Mouse (Mus musculus) cerebellum, adult (tissue): ENCODE data around the gene Sfrp5.

Source experiments
- ATAC-seq: cut with Nextera tagmentation; 2 replicates; pipeline ENCODE4 v1.9.2; 2017; ENCODE audit warnings: mild to moderate bottlenecking, moderate library complexity, mixed read lengths; ENCODE audit not compliant: insufficient number of reproducible peaks, low FRiP score, low TSS enrichment

Sfrp5 gene

GRCm38 (mm10) chr19:42202467-42202866 lies 415 bp upstream of the Sfrp5 start:
- ATAC-seq = no peak

- no peak for ATAC-seq
These were observed 4.0 kb downstream of the Sfrp5 start for GRCm38 (mm10) chr19:42198026-42198425.

GRCm38 (mm10) chr19:42197066-42197465 lies 5.0 kb downstream of the Sfrp5 start:
- no peak for ATAC-seq

GRCm38 (mm10) chr19:42196378-42196777 lies 5.7 kb downstream of the Sfrp5 start:
- ATAC-seq = 0 out of 2 replicates have a peak, but pooled peaks have one; percentile 9

GRCm38 (mm10) chr19:42193311-42193710 lies 8.7 kb downstream of the Sfrp5 start:
- no peak for ATAC-seq

- ATAC-seq = 0 out of 2 replicates have a peak, but pooled peaks have one; percentile 47
These were observed 11.6 kb downstream of the Sfrp5 start for GRCm38 (mm10) chr19:42190494-42190893.

- ATAC-seq = no peak
These were observed 12.3 kb downstream of the Sfrp5 start for GRCm38 (mm10) chr19:42189735-42190134.

GRCm38 (mm10) chr19:42182673-42183072 lies 19.4 kb downstream of the Sfrp5 start:
- ATAC-seq = no peak

GRCm38 (mm10) chr19:42179356-42179755 lies 22.7 kb downstream of the Sfrp5 start:
- ATAC-seq = no peak

GRCm38 (mm10) chr19:42177461-42177860 lies 24.6 kb downstream of the Sfrp5 start:
- ATAC-seq = no peak

- no peak for ATAC-seq
These were observed 25.2 kb downstream of the Sfrp5 start for GRCm38 (mm10) chr19:42176841-42177240.

- ATAC-seq = peak; percentile 85
These were observed 31.8 kb downstream of the Sfrp5 start for GRCm38 (mm10) chr19:42170025-42170969.

GRCm38 (mm10) chr19:42169322-42169975 lies 32.6 kb downstream of the Sfrp5 start:
- ATAC-seq = no peak

- no peak for ATAC-seq
These were observed 34.6 kb downstream of the Sfrp5 start for GRCm38 (mm10) chr19:42167489-42167888.

GRCm38 (mm10) chr19:42166766-42167165 lies 35.3 kb downstream of the Sfrp5 start:
- no peak for ATAC-seq

- ATAC-seq = no peak
These were observed 35.9 kb downstream of the Sfrp5 start for GRCm38 (mm10) chr19:42166130-42166529.

GRCm38 (mm10) chr19:42164188-42164587 lies 37.9 kb downstream of the Sfrp5 start:
- no peak for ATAC-seq

- ATAC-seq = no peak
These were observed 38.3 kb downstream of the Sfrp5 start, which contains the start of gene Zfyve27 for GRCm38 (mm10) chr19:42163764-42164163. TSS of gene Zfyve27 (plus strand) at chr19:42163951.

GRCm38 (mm10) chr19:42158246-42159017 lies 43.6 kb downstream of the Sfrp5 start:
- no peak for ATAC-seq

GRCm38 (mm10) chr19:42157493-42158237 lies 44.4 kb downstream of the Sfrp5 start:
- no peak for ATAC-seq
